Mouse (Mus musculus) kidney, embryonic 16.5 days (tissue): Measurements from ENCODE around the gene Zfyve28. TPM values are rescaled to one million over a fixed set of nuclear protein-coding genes. Genes with fewer than 3 reads are reported as not detected.

ENCODE experiments used
- ATAC-seq: fragments of 200-750 bp; cut with Nextera tagmentation; 2 replicates; pipeline ENCODE4 v1.8.0; 2017; ENCODE audit warnings: moderate TSS enrichment; ENCODE audit not compliant: low FRiP score, low TSS enrichment
- H3K27ac ChIP-seq: fragments of 300-500 bp; sonication (generic); 2 replicates; pipeline ENCODE4 v1.5.1; 2014; ENCODE audit warnings: low read length
- H3K27me3 ChIP-seq: fragments of 300-500 bp; sonication (generic); 2 replicates; pipeline ENCODE4 v1.6.1; 2014; ENCODE audit warnings: low read length, control low read depth, mixed read lengths; ENCODE audit not compliant: insufficient read depth
- H3K36me3 ChIP-seq: fragments of 300-500 bp; sonication (generic); 2 replicates; pipeline ENCODE4 v1.6.1; 2014; ENCODE audit warnings: low read length, control low read depth, mixed read lengths; ENCODE audit not compliant: insufficient read depth
- H3K4me1 ChIP-seq: fragments of 300-500 bp; sonication (generic); 2 replicates; pipeline ENCODE4 v1.6.1; 2014; ENCODE audit warnings: low read length, control low read depth, mixed read lengths; ENCODE audit not compliant: insufficient read depth
- H3K4me2 ChIP-seq: fragments of 300-500 bp; sonication (generic); replicated peaks from 2 replicates; pipeline ENCODE4 v1.6.1; 2014; ENCODE audit warnings: low read depth, low read length
- H3K4me3 ChIP-seq: fragments of 300-500 bp; sonication (generic); 2 replicates; pipeline ENCODE4 v1.5.1; 2014; ENCODE audit warnings: mild to moderate bottlenecking, low read length
- H3K9ac ChIP-seq: fragments of 300-500 bp; sonication (generic); replicated peaks from 2 replicates; pipeline ENCODE4 v1.6.1; 2014; ENCODE audit warnings: low read length
- H3K9me3 ChIP-seq: fragments of 300-500 bp; sonication (generic); 2 replicates; pipeline ENCODE4 v1.6.1; 2016; ENCODE audit warnings: low read length, control low read depth
- WGBS: fragments of 180-500 bp; shearing (Covaris S2); extraction: QIAGEN DNeasy Blood & Tissue Kit; methylation state at CpG from one replicate; pipeline ENCODE4 v1.1.7; 2014; 5-methylcytosine and 5-hydroxymethylcytosine counted together
- polyA plus RNA-seq: library from polyadenylated mRNA; unstranded; fragments of >200 nt; fragmentation: Nextera tagmentation; extraction: Ambion mirVana; gene quantifications from 2 replicates; pipeline ENCODE4 v1.2.1, GENCODE M21; 2015

Zfyve28 gene
- polyA plus RNA-seq, 1 experiment from 2014 or later: 0.34 TPM

DNA sequence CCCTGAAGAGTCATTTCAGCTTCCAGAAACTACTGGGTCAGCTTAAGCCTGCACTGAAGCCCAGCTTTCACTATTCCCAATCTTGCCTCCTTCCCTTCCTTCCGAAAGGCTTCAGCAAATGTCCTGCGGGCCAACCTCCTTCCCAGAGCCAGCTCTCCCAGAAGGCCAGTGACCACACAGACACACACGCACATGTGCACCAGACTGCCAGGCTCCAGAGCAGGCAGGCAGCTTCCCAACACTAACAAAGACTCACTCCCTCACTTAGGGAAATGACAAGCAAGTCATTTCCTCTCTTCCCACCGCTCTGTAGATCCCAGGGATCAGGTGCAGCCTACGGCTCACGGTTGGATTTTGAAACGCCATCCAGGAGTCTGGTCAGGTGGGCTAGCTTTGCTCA is 12.1 kb downstream of the Zfyve28 start:
- no peak overlapping the region for H3K4me2 ChIP-seq
- no peak for ATAC-seq
- H3K27me3 ChIP-seq: no peaks in the 10 kb centered on the region
- 68% methylated on average over 7 of the region's 7 CpGs for WGBS
- no peaks in the 10 kb centered on the region for H3K36me3 ChIP-seq
- H3K9me3 ChIP-seq: no peaks in the 10 kb centered on the region
- no peak overlapping the region for H3K9ac ChIP-seq
- H3K27ac ChIP-seq: no peak overlapping the region
- H3K4me3 ChIP-seq: no peak overlapping the region
- H3K4me1 ChIP-seq: no peaks in the 10 kb centered on the region

- Histone ChIP-seq H3K36me3 (no peaks in the 10 kb centered on the region), H3K4me1 (no peaks in the 10 kb centered on the region), H3K27me3 (no peaks in the 10 kb centered on the region), H3K9ac (no peak overlapping the region), H3K4me3 (no peak overlapping the region), H3K27ac (no peak overlapping the region), H3K4me2 (no peak overlapping the region), H3K9me3 (no peaks in the 10 kb centered on the region)
- WGBS: 83% methylated on average over 10 of the region's 10 CpGs
- ATAC-seq: no peak
These were observed 13.5 kb downstream of the Zfyve28 start for GRCm38 (mm10) chr5:34274676-34275293.

- Histone ChIP-seq H3K4me1 (no peaks in the 10 kb centered on the region), H3K36me3 (no peaks in the 10 kb centered on the region), H3K4me2 (no peak overlapping the region), H3K9me3 (no peaks in the 10 kb centered on the region), H3K4me3 (no peak overlapping the region), H3K27ac (no peak overlapping the region), H3K27me3 (no peaks in the 10 kb centered on the region), H3K9ac (no peak overlapping the region)
- 83% methylated on average over 3 of the region's 3 CpGs for WGBS
- no peak for ATAC-seq
These were observed 14.0 kb downstream of the Zfyve28 start for GRCm38 (mm10) chr5:34274268-34274667.

DNA sequence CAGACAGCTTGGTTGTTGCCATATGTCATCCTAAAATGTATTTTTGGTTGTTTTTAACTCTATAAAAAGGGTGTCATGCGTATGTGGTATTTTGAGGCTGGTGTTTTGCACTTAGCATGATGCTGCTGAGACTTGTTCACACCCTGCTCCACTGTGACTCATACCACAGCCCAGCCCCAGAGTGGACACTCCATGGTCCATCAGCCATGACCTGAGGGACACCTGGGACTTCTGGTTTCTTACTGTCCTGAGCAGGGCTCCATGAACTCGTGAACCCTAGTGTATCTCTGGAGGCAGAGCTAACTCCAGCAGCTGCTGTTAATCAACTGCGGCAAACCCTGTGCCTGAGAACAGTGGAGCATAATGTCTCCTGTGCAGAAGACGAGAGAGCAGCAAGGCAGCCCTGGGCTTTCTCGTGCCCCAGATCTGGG is 15.0 kb downstream of the Zfyve28 start:
- H3K27ac ChIP-seq: no peak overlapping the region
- no peak overlapping the region for H3K9ac ChIP-seq
- ATAC-seq: no peak
- no peak overlapping the region for H3K4me2 ChIP-seq
- H3K27me3 ChIP-seq: no peaks in the 10 kb centered on the region
- H3K4me1 ChIP-seq: no peaks in the 10 kb centered on the region
- H3K36me3 ChIP-seq: no peaks in the 10 kb centered on the region
- H3K9me3 ChIP-seq: no peaks in the 10 kb centered on the region
- no peak overlapping the region for H3K4me3 ChIP-seq
- 61% methylated on average over 5 of the region's 5 CpGs for WGBS

- Histone ChIP-seq H3K4me2 (no peak overlapping the region), H3K9me3 (no peaks in the 10 kb centered on the region), H3K9ac (no peak overlapping the region), H3K36me3 (no peaks in the 10 kb centered on the region), H3K27ac (no peak overlapping the region), H3K4me1 (no peaks in the 10 kb centered on the region), H3K4me3 (no peak overlapping the region), H3K27me3 (no peaks in the 10 kb centered on the region)
- no peak for ATAC-seq
- WGBS: 26% methylated on average over 4 of the region's 4 CpGs
These were observed 16.5 kb downstream of the Zfyve28 start for GRCm38 (mm10) chr5:34271743-34272142.

DNA sequence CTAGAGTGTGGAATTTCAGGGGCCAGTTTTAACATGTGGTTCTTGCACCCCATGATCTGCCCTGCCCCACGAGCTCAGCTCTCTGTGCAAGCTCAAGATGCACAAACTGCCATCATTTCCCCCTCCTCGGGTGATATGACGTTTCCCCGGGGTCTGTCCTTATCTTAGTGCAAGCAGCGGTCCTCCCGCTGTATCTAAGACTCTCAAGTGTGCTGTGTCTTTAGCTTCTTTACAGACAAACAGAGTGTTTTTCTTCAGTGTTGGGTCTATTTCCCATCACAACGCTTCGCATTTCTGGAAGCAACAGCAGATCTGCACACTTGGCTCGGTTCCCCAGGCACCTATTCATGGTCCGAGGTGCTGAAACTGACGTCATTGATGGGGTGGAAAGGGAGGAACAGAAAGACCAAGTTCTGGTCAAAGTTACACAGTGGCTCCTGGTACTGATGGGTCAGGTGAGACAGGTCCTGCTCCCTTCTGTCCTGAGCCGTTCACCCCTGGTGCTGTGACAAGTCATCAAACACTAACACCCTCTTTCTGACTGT is 18.3 kb downstream of the Zfyve28 start:
- Histone ChIP-seq H3K4me2 (no peak overlapping the region), H3K4me1 (no peaks in the 10 kb centered on the region), H3K9ac (no peak overlapping the region), H3K27ac (no peak overlapping the region), H3K9me3 (no peaks in the 10 kb centered on the region), H3K36me3 (no peaks in the 10 kb centered on the region), H3K27me3 (no peaks in the 10 kb centered on the region), H3K4me3 (no peak overlapping the region)
- ATAC-seq: no peak
- WGBS: 70% methylated on average over 12 of the region's 12 CpGs

DNA sequence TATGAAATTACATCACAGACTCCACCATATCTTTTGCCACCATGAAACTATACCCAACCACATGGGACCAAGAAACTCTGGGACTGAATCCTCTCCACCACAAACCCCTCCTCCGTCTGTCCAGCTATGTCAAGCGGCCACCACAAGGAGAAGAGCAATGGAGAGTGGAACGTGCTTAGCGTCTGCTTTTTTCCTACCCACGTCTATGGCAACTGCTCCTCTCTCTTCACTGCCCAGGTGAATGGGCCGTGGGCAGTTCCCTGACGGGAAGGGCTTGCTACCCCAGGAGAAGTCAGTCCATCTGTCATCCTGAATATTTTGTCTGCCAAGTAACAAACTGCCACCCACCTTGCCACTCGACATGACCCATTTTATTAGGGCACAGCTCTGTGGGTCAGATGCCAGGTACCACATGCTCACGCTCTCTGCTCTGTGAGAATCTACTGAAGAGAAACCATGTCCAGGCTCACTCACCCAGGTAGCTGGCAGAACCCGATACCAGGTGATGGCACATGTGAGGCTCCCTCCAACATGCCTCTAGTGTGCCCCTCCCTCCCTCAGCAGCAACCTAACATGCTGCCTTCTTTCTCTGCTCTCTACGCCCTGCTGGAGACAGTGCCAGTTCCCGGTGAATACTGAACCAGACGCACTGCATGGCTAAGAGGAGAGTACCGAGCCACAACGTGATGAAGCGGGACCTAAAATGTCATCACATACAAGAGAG is 18.9 kb downstream of the Zfyve28 start:
- 79% methylated on average over 16 of the region's 16 CpGs for WGBS
- no peaks in the 10 kb centered on the region for H3K36me3 ChIP-seq
- no peak overlapping the region for H3K4me3 ChIP-seq
- no peak overlapping the region for H3K27ac ChIP-seq
- H3K9ac ChIP-seq: no peak overlapping the region
- H3K4me1 ChIP-seq: no peaks in the 10 kb centered on the region
- no peaks in the 10 kb centered on the region for H3K9me3 ChIP-seq
- no peak for ATAC-seq
- no peaks in the 10 kb centered on the region for H3K27me3 ChIP-seq
- no peak overlapping the region for H3K4me2 ChIP-seq

DNA sequence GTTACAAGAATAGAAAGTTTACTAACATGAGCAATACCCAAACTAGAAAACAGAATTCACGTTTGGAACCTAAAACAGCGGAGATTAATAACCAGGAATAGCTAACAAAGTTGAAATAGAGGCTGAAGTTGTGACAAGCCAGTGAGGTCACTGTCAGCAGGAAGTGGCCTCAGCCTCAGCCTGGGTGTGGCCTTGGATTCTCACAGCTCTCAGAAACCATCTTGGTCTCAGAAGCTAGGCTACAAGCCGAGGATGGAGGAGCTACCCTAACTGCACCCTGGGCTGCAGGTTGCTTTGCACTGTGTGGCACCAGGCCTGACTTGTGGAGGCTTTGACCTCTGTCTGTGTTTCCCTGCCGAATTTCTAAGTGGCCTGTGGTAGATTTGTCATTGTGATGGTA is 22.2 kb downstream of the Zfyve28 start:
- Histone ChIP-seq H3K9me3 (no peaks in the 10 kb centered on the region), H3K27ac (no peak overlapping the region), H3K9ac (no peak overlapping the region), H3K36me3 (no peaks in the 10 kb centered on the region), H3K4me2 (no peak overlapping the region), H3K27me3 (no peaks in the 10 kb centered on the region), H3K4me3 (no peak overlapping the region), H3K4me1 (no peaks in the 10 kb centered on the region)
- ATAC-seq: no peak
- WGBS: 67% methylated on average over 4 of the region's 4 CpGs

GRCm38 (mm10) chr5:34259172-34259816 is 29.0 kb downstream of the Zfyve28 start:
- Histone ChIP-seq H3K9me3 (no peaks in the 10 kb centered on the region), H3K36me3 (no peaks in the 10 kb centered on the region), H3K4me2 (no peak overlapping the region), H3K9ac (no peak overlapping the region), H3K27me3 (no peaks in the 10 kb centered on the region), H3K27ac (no peak overlapping the region), H3K4me1 (no peaks in the 10 kb centered on the region), H3K4me3 (no peak overlapping the region)
- no peak for ATAC-seq
- WGBS: 73% methylated on average over 3 of the region's 3 CpGs

DNA sequence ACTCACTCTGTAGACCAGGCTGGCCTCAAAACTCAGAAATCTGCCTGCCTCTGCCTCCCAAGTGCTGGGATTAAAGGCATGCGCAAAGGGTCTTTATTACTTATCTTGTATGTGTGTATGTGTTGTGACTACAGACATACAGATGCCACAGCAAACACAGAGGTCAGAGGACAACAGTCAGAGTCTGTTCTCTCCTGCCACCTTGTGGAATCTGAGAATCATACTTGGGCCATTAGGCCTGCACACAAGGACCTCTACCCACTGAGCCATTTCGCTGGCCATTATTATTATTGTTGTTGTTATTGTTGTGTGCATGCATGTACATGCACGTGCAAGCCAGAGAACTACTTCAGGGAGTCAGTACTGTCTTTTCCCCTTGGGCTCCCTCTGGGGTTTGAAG is 33.1 kb downstream of the Zfyve28 start:
- WGBS: 82% methylated on average over 3 of the region's 3 CpGs

More for the DNA sequence above, 33.1 kb downstream of the Zfyve28 start:
- ATAC-seq: no peak
- Histone ChIP-seq H3K4me3 (no peak overlapping the region), H3K4me1 (peaks cover 4% of the 10 kb centered on the region; the same call in 1 of the 2 replicates), H3K4me2 (no peak overlapping the region), H3K36me3 (no peaks in the 10 kb centered on the region), H3K9ac (no peak overlapping the region), H3K27ac (no peak overlapping the region), H3K9me3 (no peaks in the 10 kb centered on the region), H3K27me3 (no peaks in the 10 kb centered on the region)
